Mouse (Mus musculus) megakaryocyte, embryonic 14.5 days (primary cell): ENCODE data around the gene Hacl1.

Experiments
- FLI1 ChIP-seq: IDR thresholded peaks from 2 replicates; pipeline ENCODE4 v1.6.1; 2012; ENCODE audit warnings: low read length, inconsistent platforms, mixed read lengths
- GATA1 ChIP-seq: IDR thresholded peaks from 3 replicates; pipeline ENCODE4 v1.6.1; 2012; ENCODE audit warnings: mixed read lengths, low read length, inconsistent platforms, borderline replicate concordance

DNA sequence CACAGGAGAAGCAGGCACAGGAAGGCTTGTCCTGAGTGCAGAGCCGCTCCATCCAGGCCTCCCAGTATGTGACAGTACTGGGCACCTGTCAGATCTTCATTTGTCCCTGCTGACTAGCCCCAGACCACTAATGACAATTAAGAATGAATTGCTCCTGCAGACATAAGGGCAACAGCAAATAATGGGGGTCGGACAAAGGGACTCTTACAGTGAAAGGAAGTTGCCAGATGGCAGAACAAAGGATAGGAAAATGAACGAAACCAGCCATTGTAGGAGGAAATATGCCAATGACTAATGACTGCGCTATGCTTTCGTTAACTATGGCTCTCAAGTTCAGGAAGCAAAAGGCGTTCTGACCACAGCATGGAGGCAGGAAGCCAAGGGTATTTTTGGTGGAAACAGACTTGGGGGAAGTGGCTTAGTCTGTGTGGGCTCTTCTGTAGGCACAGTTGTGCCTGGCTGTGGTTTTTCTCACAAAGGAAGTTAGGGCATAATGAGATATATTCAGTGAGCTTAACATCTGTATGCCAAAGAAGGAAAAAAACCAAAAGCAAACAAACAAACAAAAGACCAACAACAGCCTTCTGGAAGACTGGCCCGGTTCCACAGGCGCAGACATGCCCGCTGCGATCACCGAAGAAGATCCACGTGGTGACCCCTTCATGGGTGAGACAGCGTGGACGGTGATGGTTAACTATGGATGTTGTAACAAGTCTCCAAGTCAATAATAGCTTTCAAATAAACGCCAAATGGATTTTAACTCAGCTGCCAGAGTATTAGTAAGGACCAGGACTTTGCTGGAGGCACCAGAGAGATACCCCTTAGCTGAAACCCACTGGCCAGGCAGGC lies 28.8 kb upstream of the Hacl1 start:
- TF ChIP-seq GATA1: no peak; the same call in 2 of the 3 replicates
- TF ChIP-seq FLI1: peak; percentile 60; the same call in 1 of the 2 replicates
